Mouse (Mus musculus): ENCODE results near the gene Nsun2. TPM values are rescaled to one million over a fixed set of nuclear protein-coding genes. Genes with fewer than 3 reads are reported as not detected.

Nsun2 gene
- polyA plus RNA-seq, 1 experiment from 2014 or later, result 149 TPM

GRCm38 (mm10) chr13:69639251-69639650 lies 105.7 kb downstream of the Nsun2 start:
- H3K9me3 ChIP-seq (ENCODE audit: control insufficient read depth, low read length), result no peaks in the 10 kb centered on the region
- WGBS, result 94% methylated on average over 5 of the region's 5 CpGs
- H3K27me3 ChIP-seq (ENCODE audit: control insufficient read depth, insufficient read depth, low read length), result no peaks in the 10 kb centered on the region
- ATAC-seq (ENCODE audit: insufficient number of reproducible peaks, low FRiP score, low TSS enrichment, low read depth) (no peak), DNase-seq (ENCODE audit: low spot score) (no peak)
- H3K9ac ChIP-seq (ENCODE audit: low read length), result no peak overlapping the region
- no peak overlapping the region for H3K27ac ChIP-seq (replicated peaks; ENCODE audit: low read depth, low read length)
- H3K4me1 ChIP-seq (ENCODE audit: control insufficient read depth, insufficient read depth, low read length), result no peaks in the 10 kb centered on the region
- H3K36me3 ChIP-seq (ENCODE audit: control insufficient read depth, insufficient read depth, low read length), result peaks cover 17% of the 10 kb centered on the region
- H3K4me2 ChIP-seq (ENCODE audit: low read depth, severe bottlenecking), result no peak overlapping the region
- no peak overlapping the region for H3K4me3 ChIP-seq (ENCODE audit: low read depth, low read length)

GRCm38 (mm10) chr13:69640126-69640525 lies 106.6 kb downstream of the Nsun2 start:
- Histone ChIP-seq H3K9me3 (ENCODE audit: control insufficient read depth, low read length) (no peaks in the 10 kb centered on the region), H3K36me3 (ENCODE audit: control insufficient read depth, insufficient read depth, low read length) (peaks cover 9% of the 10 kb centered on the region), H3K9ac (ENCODE audit: low read length) (no peak overlapping the region), H3K4me1 (ENCODE audit: control insufficient read depth, insufficient read depth, low read length) (no peaks in the 10 kb centered on the region), H3K4me3 (ENCODE audit: low read depth, low read length) (no peak overlapping the region), H3K4me2 (ENCODE audit: low read depth, severe bottlenecking) (no peak overlapping the region), H3K27me3 (ENCODE audit: control insufficient read depth, insufficient read depth, low read length) (no peaks in the 10 kb centered on the region), H3K27ac (replicated peaks; ENCODE audit: low read depth, low read length) (no peak overlapping the region)
- 94% methylated on average over 4 of the region's 4 CpGs for WGBS
- DNase-seq (ENCODE audit: low spot score) (no peak), ATAC-seq (ENCODE audit: insufficient number of reproducible peaks, low FRiP score, low TSS enrichment, low read depth) (no peak)

- Histone ChIP-seq H3K4me3 (ENCODE audit: low read depth, low read length) (no peak overlapping the region), H3K9me3 (ENCODE audit: control insufficient read depth, low read length) (no peaks in the 10 kb centered on the region), H3K4me2 (ENCODE audit: low read depth, severe bottlenecking) (no peak overlapping the region), H3K27me3 (ENCODE audit: control insufficient read depth, insufficient read depth, low read length) (no peaks in the 10 kb centered on the region), H3K4me1 (ENCODE audit: control insufficient read depth, insufficient read depth, low read length) (no peaks in the 10 kb centered on the region), H3K27ac (replicated peaks; ENCODE audit: low read depth, low read length) (no peak overlapping the region), H3K36me3 (ENCODE audit: control insufficient read depth, insufficient read depth, low read length) (peaks cover 4% of the 10 kb centered on the region; the same call in 1 of the 2 replicates), H3K9ac (ENCODE audit: low read length) (no peak overlapping the region)
- ATAC-seq (ENCODE audit: insufficient number of reproducible peaks, low FRiP score, low TSS enrichment, low read depth) (no peak), DNase-seq (ENCODE audit: low spot score) (no peak)
- WGBS, result 91% methylated on average over 4 of the region's 4 CpGs
These were observed 107.0 kb downstream of the Nsun2 start for GRCm38 (mm10) chr13:69640541-69640940.

- Histone ChIP-seq H3K4me2 (ENCODE audit: low read depth, severe bottlenecking) (no peak overlapping the region), H3K4me3 (ENCODE audit: low read depth, low read length) (no peak overlapping the region), H3K9me3 (ENCODE audit: control insufficient read depth, low read length) (no peaks in the 10 kb centered on the region), H3K9ac (ENCODE audit: low read length) (no peak overlapping the region), H3K4me1 (ENCODE audit: control insufficient read depth, insufficient read depth, low read length) (no peaks in the 10 kb centered on the region), H3K27ac (replicated peaks; ENCODE audit: low read depth, low read length) (no peak overlapping the region), H3K27me3 (ENCODE audit: control insufficient read depth, insufficient read depth, low read length) (no peaks in the 10 kb centered on the region), H3K36me3 (ENCODE audit: control insufficient read depth, insufficient read depth, low read length) (0 out of 2 replicates have a peak, but pooled peaks cover 2% of the 10 kb centered on the region)
- no peak for ATAC-seq (ENCODE audit: insufficient number of reproducible peaks, low FRiP score, low TSS enrichment, low read depth)
- WGBS, result 89% methylated on average over 3 of the region's 3 CpGs
- DNase-seq (ENCODE audit: low spot score), result no peak
These were observed 107.5 kb downstream of the Nsun2 start for GRCm38 (mm10) chr13:69641017-69641416.

GRCm38 (mm10) chr13:69642656-69643216 lies 109.2 kb downstream of the Nsun2 start:
- ATAC-seq (ENCODE audit: insufficient number of reproducible peaks, low FRiP score, low TSS enrichment, low read depth) (no peak), DNase-seq (ENCODE audit: low spot score) (no peak)
- H3K27me3 ChIP-seq (ENCODE audit: control insufficient read depth, insufficient read depth, low read length), result no peaks in the 10 kb centered on the region
- H3K9me3 ChIP-seq (ENCODE audit: control insufficient read depth, low read length), result no peaks in the 10 kb centered on the region
- H3K4me2 ChIP-seq (ENCODE audit: low read depth, severe bottlenecking), result no peak overlapping the region
- H3K36me3 ChIP-seq (ENCODE audit: control insufficient read depth, insufficient read depth, low read length), result no peaks in the 10 kb centered on the region
- H3K4me3 ChIP-seq (ENCODE audit: low read depth, low read length), result no peak overlapping the region
- H3K4me1 ChIP-seq (ENCODE audit: control insufficient read depth, insufficient read depth, low read length), result no peaks in the 10 kb centered on the region
- no peak overlapping the region for H3K9ac ChIP-seq (ENCODE audit: low read length)
- 79% methylated on average over 5 of the region's 5 CpGs for WGBS
- no peak overlapping the region for H3K27ac ChIP-seq (replicated peaks; ENCODE audit: low read depth, low read length)

GRCm38 (mm10) chr13:69643937-69644336 lies 110.4 kb downstream of the Nsun2 start:
- ATAC-seq (ENCODE audit: insufficient number of reproducible peaks, low FRiP score, low TSS enrichment, low read depth), result no peak
- H3K27ac ChIP-seq (replicated peaks; ENCODE audit: low read depth, low read length), result no peak overlapping the region
- H3K9ac ChIP-seq (ENCODE audit: low read length), result no peak overlapping the region
- no peaks in the 10 kb centered on the region for H3K4me1 ChIP-seq (ENCODE audit: control insufficient read depth, insufficient read depth, low read length)
- no peaks in the 10 kb centered on the region for H3K9me3 ChIP-seq (ENCODE audit: control insufficient read depth, low read length)
- no peak overlapping the region for H3K4me3 ChIP-seq (ENCODE audit: low read depth, low read length)
- H3K36me3 ChIP-seq (ENCODE audit: control insufficient read depth, insufficient read depth, low read length), result no peaks in the 10 kb centered on the region
- H3K27me3 ChIP-seq (ENCODE audit: control insufficient read depth, insufficient read depth, low read length), result no peaks in the 10 kb centered on the region
- no peak for DNase-seq (ENCODE audit: low spot score)
- 88% methylated on average over 2 of the region's 2 CpGs for WGBS
- H3K4me2 ChIP-seq (ENCODE audit: low read depth, severe bottlenecking), result no peak overlapping the region

- Histone ChIP-seq H3K9ac (ENCODE audit: low read length) (no peak overlapping the region), H3K36me3 (ENCODE audit: control insufficient read depth, insufficient read depth, low read length) (no peaks in the 10 kb centered on the region), H3K27ac (replicated peaks; ENCODE audit: low read depth, low read length) (no peak overlapping the region), H3K9me3 (ENCODE audit: control insufficient read depth, low read length) (no peaks in the 10 kb centered on the region), H3K27me3 (ENCODE audit: control insufficient read depth, insufficient read depth, low read length) (no peaks in the 10 kb centered on the region), H3K4me2 (ENCODE audit: low read depth, severe bottlenecking) (no peak overlapping the region), H3K4me1 (ENCODE audit: control insufficient read depth, insufficient read depth, low read length) (no peaks in the 10 kb centered on the region), H3K4me3 (ENCODE audit: low read depth, low read length) (no peak overlapping the region)
- WGBS, result 83% methylated on average over 13 of the region's 13 CpGs
- DNase-seq (ENCODE audit: low spot score) (no peak), ATAC-seq (ENCODE audit: insufficient number of reproducible peaks, low FRiP score, low TSS enrichment, low read depth) (no peak)
These were observed 111.1 kb downstream of the Nsun2 start for GRCm38 (mm10) chr13:69644427-69645166.

- WGBS, result 67% methylated on average over 13 of the region's 13 CpGs
- H3K9me3 ChIP-seq (ENCODE audit: control insufficient read depth, low read length), result no peaks in the 10 kb centered on the region
- no peak for ATAC-seq (ENCODE audit: insufficient number of reproducible peaks, low FRiP score, low TSS enrichment, low read depth)
- H3K9ac ChIP-seq (ENCODE audit: low read length), result no peak overlapping the region
- H3K27me3 ChIP-seq (ENCODE audit: control insufficient read depth, insufficient read depth, low read length), result no peaks in the 10 kb centered on the region
- H3K36me3 ChIP-seq (ENCODE audit: control insufficient read depth, insufficient read depth, low read length), result no peaks in the 10 kb centered on the region
- H3K27ac ChIP-seq (replicated peaks; ENCODE audit: low read depth, low read length), result no peak overlapping the region
- no peaks in the 10 kb centered on the region for H3K4me1 ChIP-seq (ENCODE audit: control insufficient read depth, insufficient read depth, low read length)
- no peak overlapping the region for H3K4me3 ChIP-seq (ENCODE audit: low read depth, low read length)
- no peak overlapping the region for H3K4me2 ChIP-seq (ENCODE audit: low read depth, severe bottlenecking)
- DNase-seq (ENCODE audit: low spot score), result no peak
These were observed 112.3 kb downstream of the Nsun2 start for GRCm38 (mm10) chr13:69645694-69646423.
